Mouse (Mus musculus): ENCODE data around the gene Pgm5. TPM values are rescaled to one million over a fixed set of nuclear protein-coding genes. Genes with fewer than 3 reads are reported as not detected.

Gene Pgm5
- 6.3 and 13.0 TPM in 2 replicates for polyA plus RNA-seq (2012; rRNA removed)

GRCm38 (mm10) chr19:24861612-24862451 lies at the start of gene Pgm5:
Gene Pgm5 (minus strand): TSS chr19:24861855.

GRCm38 (mm10) chr19:24900581-24901220 lies 39.0 kb upstream of the Pgm5 start, which contains the start of gene Foxd4:
Gene Foxd4 (minus strand): TSS chr19:24901197.

GRCm38 (mm10) chr19:24875129-24875870 lies 13.6 kb upstream of the Pgm5 start, which contains the start of gene Gm10053:
Gene Gm10053 (plus strand): TSS chr19:24875686.

GRCm38 (mm10) chr19:24673762-24674161 lies 187.9 kb downstream of the Pgm5 start, which contains the start of gene Tmem252:
Gene Tmem252 (plus strand): TSS chr19:24674008.

Other genes starting within 250 kb of the Pgm5 start
- gene Tmem252, start 187.8 kb downstream of the Pgm5 start, polyA plus RNA-seq (2012; rRNA removed), result 0.16 and 0.34 TPM in 2 replicates
- 60.6 and 91.3 TPM in 2 replicates for gene Gm10053, start 13.8 kb upstream of the Pgm5 start, polyA plus RNA-seq (2012; rRNA removed)
- 0.20 and 0.29 TPM in 2 replicates for gene Foxd4, start 39.3 kb upstream of the Pgm5 start, polyA plus RNA-seq (2012; rRNA removed)
- gene Cbwd1, start 99.8 kb upstream of the Pgm5 start, polyA plus RNA-seq (2012; rRNA removed), result 18.1 and 19.3 TPM in 2 replicates
- 1.1 and 2.0 TPM in 2 replicates for gene Dock8, start 137.7 kb upstream of the Pgm5 start, polyA plus RNA-seq (2012; rRNA removed)